Mouse (Mus musculus) testis, adult 2 months (tissue): ENCODE measurements at regions not wholly inside any gene's neighbourhood (a gene's known extent, or its start where the extent isn't known, plus 50 kb on each side); places are given as distances from the start of the nearest gene placed in this dataset.

Experiments
- CTCF ChIP-seq: fragments of 200-500 bp; IDR thresholded peaks from 2 replicates; pipeline ENCODE4 v1.5.1; 2012; ENCODE audit warnings: low read depth, mild to moderate bottlenecking, inconsistent platforms, low read length, moderate library complexity; ENCODE audit not compliant: control insufficient read depth, insufficient read depth, insufficient replicate concordance
- POLR2A ChIP-seq: fragments of 200-500 bp; IDR thresholded peaks from 2 replicates; pipeline ENCODE4 v1.6.1; 2012; ENCODE audit warnings: low read depth, mild to moderate bottlenecking, inconsistent platforms, low read length, moderate library complexity; ENCODE audit not compliant: control insufficient read depth

DNA sequence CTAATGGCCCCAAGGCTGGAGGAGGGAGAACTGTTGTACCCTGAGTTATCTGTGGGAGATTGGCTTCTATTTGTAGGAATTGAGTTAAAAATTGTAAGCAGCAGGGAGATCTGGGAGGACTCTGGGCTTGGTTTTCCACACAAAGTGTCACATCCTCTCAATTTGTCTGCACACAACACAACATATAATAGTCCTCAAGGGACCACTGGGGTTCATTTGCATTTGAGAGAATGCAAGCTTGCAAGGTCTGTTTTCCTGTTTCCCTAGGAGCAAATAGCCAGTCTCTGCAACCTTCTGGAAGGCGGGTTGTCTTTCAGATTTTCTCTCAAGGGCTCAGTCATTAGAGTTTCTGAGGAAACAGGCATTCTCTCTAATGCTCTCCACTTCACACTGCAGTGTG, 79.8 kb upstream of the Pld5 start:
- TF ChIP-seq CTCF: no peak
- no peak for TF ChIP-seq POLR2A
